Mouse (Mus musculus) forebrain, embryonic 16.5 days (tissue): ENCODE measurements around the gene Faf1. TPM values are rescaled to one million over a fixed set of nuclear protein-coding genes. Genes with fewer than 3 reads are reported as not detected.

Experiments
- ATAC-seq: fragments of 200-750 bp; cut with Nextera tagmentation; 2 replicates; pipeline ENCODE4 v1.8.0; 2017; ENCODE audit warnings: mild to moderate bottlenecking, moderate library complexity
- H3K27ac ChIP-seq: fragments of 300-500 bp; sonication (generic); 2 replicates; pipeline ENCODE4 v1.5.1; 2014; ENCODE audit warnings: low read length, control low read depth
- H3K27me3 ChIP-seq: fragments of 300-500 bp; sonication (generic); replicated peaks from 2 replicates; pipeline ENCODE4 v1.6.1; 2014; ENCODE audit warnings: low read length; ENCODE audit not compliant: control insufficient read depth, insufficient read depth
- H3K36me3 ChIP-seq: fragments of 300-500 bp; sonication (generic); 2 replicates; pipeline ENCODE4 v1.6.1; 2014; ENCODE audit not compliant: control insufficient read depth, insufficient read depth
- H3K4me1 ChIP-seq: fragments of 300-500 bp; sonication (generic); replicated peaks from 2 replicates; pipeline ENCODE4 v1.6.1; 2014; ENCODE audit warnings: low read length; ENCODE audit not compliant: control insufficient read depth, insufficient read depth
- H3K4me2 ChIP-seq: fragments of 300-500 bp; sonication (generic); 2 replicates; pipeline ENCODE4 v1.6.1; 2014; ENCODE audit warnings: mild to moderate bottlenecking, low read length, control low read depth
- H3K4me3 ChIP-seq: fragments of 300-500 bp; sonication (generic); replicated peaks from 2 replicates; pipeline ENCODE4 v1.5.1; 2014; ENCODE audit warnings: mild to moderate bottlenecking, low read length, control low read depth
- H3K9ac ChIP-seq: fragments of 300-500 bp; sonication (generic); replicated peaks from 2 replicates; pipeline ENCODE4 v1.6.1; 2014; ENCODE audit warnings: low read depth, low read length, control low read depth
- H3K9me3 ChIP-seq: fragments of 300-500 bp; sonication (generic); 2 replicates; pipeline ENCODE4 v1.6.1; 2016; ENCODE audit warnings: low read length; ENCODE audit not compliant: control insufficient read depth
- WGBS: fragments of 180-500 bp; shearing (Covaris S2); extraction: QIAGEN DNeasy Blood & Tissue Kit; methylation state at CpG from one replicate; pipeline ENCODE4 v1.1.7; 2014; 5-methylcytosine and 5-hydroxymethylcytosine counted together
- polyA plus RNA-seq: library from polyadenylated mRNA; unstranded; fragments of >200 nt; fragmentation: Nextera tagmentation; extraction: Ambion mirVana; gene quantifications from 2 replicates; pipeline ENCODE4 v1.2.1, GENCODE M21; 2015

Gene Faf1
- polyA plus RNA-seq, 1 experiment from 2014 or later = 28.3 TPM

GRCm38 (mm10) chr4:109661183-109661582, 15.2 kb upstream of the Faf1 start:
- Histone ChIP-seq H3K27ac (no peak overlapping the region), H3K4me3 (no peak overlapping the region), H3K4me2 (no peak overlapping the region), H3K27me3 (peaks cover 33% of the 10 kb centered on the region), H3K9ac (no peak overlapping the region), H3K36me3 (no peaks in the 10 kb centered on the region), H3K4me1 (peaks cover 26% of the 10 kb centered on the region), H3K9me3 (no peaks in the 10 kb centered on the region)
- WGBS = 47% methylated on average over 5 of the region's 5 CpGs
- ATAC-seq = no peak

GRCm38 (mm10) chr4:109662271-109662670, 14.1 kb upstream of the Faf1 start:
- no peak for ATAC-seq
- Histone ChIP-seq H3K36me3 (no peaks in the 10 kb centered on the region), H3K4me2 (no peak overlapping the region), H3K4me1 (peaks cover 20% of the 10 kb centered on the region), H3K4me3 (no peak overlapping the region), H3K27me3 (peaks cover 29% of the 10 kb centered on the region), H3K27ac (no peak overlapping the region), H3K9ac (no peak overlapping the region), H3K9me3 (no peaks in the 10 kb centered on the region)
- WGBS = 36% methylated on average over 5 of the region's 5 CpGs

- Histone ChIP-seq H3K9ac (no peak overlapping the region), H3K9me3 (no peaks in the 10 kb centered on the region), H3K4me2 (peak overlapping the region; percentile 94), H3K36me3 (no peaks in the 10 kb centered on the region), H3K4me1 (peaks cover 12% of the 10 kb centered on the region), H3K4me3 (peak overlapping the region; percentile 28), H3K27me3 (peaks cover 19% of the 10 kb centered on the region), H3K27ac (no peak overlapping the region)
- ATAC-seq = no peak
- WGBS = 12% methylated on average over 5 of the region's 5 CpGs
Observed at GRCm38 (mm10) chr4:109664091-109664490, 12.3 kb upstream of the Faf1 start.

GRCm38 (mm10) chr4:109665101-109665981, 11.0 kb upstream of the Faf1 start:
- peak overlapping the region; percentile 26 for H3K27ac ChIP-seq
- peak overlapping the region; percentile 94 for H3K4me2 ChIP-seq
- under 1% methylated on average over 49 of the region's 49 CpGs for WGBS
- H3K9ac ChIP-seq = peak overlapping the region; percentile 85
- H3K4me3 ChIP-seq = peak overlapping the region; percentile 48
- peak; percentile 61 for ATAC-seq
- no peaks in the 10 kb centered on the region for H3K9me3 ChIP-seq
- no peaks in the 10 kb centered on the region for H3K36me3 ChIP-seq
- H3K4me1 ChIP-seq = peaks cover 12% of the 10 kb centered on the region
- H3K27me3 ChIP-seq = peaks cover 15% of the 10 kb centered on the region

GRCm38 (mm10) chr4:109665982-109666460, 10.4 kb upstream of the Faf1 start:
- peak overlapping the region; percentile 26 for H3K27ac ChIP-seq
- H3K36me3 ChIP-seq = no peaks in the 10 kb centered on the region
- H3K4me3 ChIP-seq = peak overlapping the region; percentile 48
- H3K9me3 ChIP-seq = no peaks in the 10 kb centered on the region
- H3K4me1 ChIP-seq = peaks cover 12% of the 10 kb centered on the region
- peaks cover 14% of the 10 kb centered on the region for H3K27me3 ChIP-seq
- peak overlapping the region; percentile 85 for H3K9ac ChIP-seq
- under 1% methylated on average over 47 of the region's 49 CpGs for WGBS
- ATAC-seq = peak; percentile 47
- H3K4me2 ChIP-seq = peak overlapping the region; percentile 94

GRCm38 (mm10) chr4:109666461-109667269, 9.7 kb upstream of the Faf1 start, which contains the start of gene Cdkn2c:
TSS of gene Cdkn2c (minus strand) at chr4:109667189.
- Histone ChIP-seq H3K36me3 (no peaks in the 10 kb centered on the region), H3K9ac (peak within 1 kb of the TSS; percentile 85), H3K4me3 (peak within 1 kb of the TSS; percentile 48), H3K9me3 (no peaks in the 10 kb centered on the region), H3K27me3 (peaks cover 10% of the 10 kb centered on the region; the same call in 1 of the 2 replicates), H3K27ac (peak within 1 kb of the TSS; percentile 88), H3K4me2 (peak within 1 kb of the TSS; percentile 94), H3K4me1 (peaks cover 12% of the 10 kb centered on the region)
- peak; percentile 92 for ATAC-seq
- 0% methylated on average over 61 of the region's 64 CpGs for WGBS

GRCm38 (mm10) chr4:109667518-109667917, 8.9 kb upstream of the Faf1 start:
- Histone ChIP-seq H3K36me3 (no peaks in the 10 kb centered on the region), H3K4me1 (peaks cover 12% of the 10 kb centered on the region), H3K4me2 (peak overlapping the region; percentile 94), H3K27me3 (peaks cover 7% of the 10 kb centered on the region; the same call in 1 of the 2 replicates), H3K9ac (no peak overlapping the region; the same call in 1 of the 2 replicates), H3K9me3 (no peaks in the 10 kb centered on the region), H3K27ac (no peak overlapping the region), H3K4me3 (no peak overlapping the region)
- ATAC-seq = no peak
- WGBS = 51% methylated on average over 2 of the region's 2 CpGs

GRCm38 (mm10) chr4:109670213-109670612, 6.2 kb upstream of the Faf1 start:
- H3K27me3 ChIP-seq = no peaks in the 10 kb centered on the region
- no peak overlapping the region for H3K9ac ChIP-seq
- H3K36me3 ChIP-seq = no peaks in the 10 kb centered on the region
- no peak overlapping the region for H3K4me3 ChIP-seq
- ATAC-seq = no peak
- no peak overlapping the region for H3K4me2 ChIP-seq
- no peak overlapping the region for H3K27ac ChIP-seq
- WGBS = 76% methylated on average over 2 of the region's 2 CpGs
- H3K9me3 ChIP-seq = no peaks in the 10 kb centered on the region
- H3K4me1 ChIP-seq = peaks cover 5% of the 10 kb centered on the region; the same call in 1 of the 2 replicates

- Histone ChIP-seq H3K27me3 (no peaks in the 10 kb centered on the region), H3K27ac (no peak overlapping the region), H3K4me2 (no peak overlapping the region), H3K4me3 (no peak overlapping the region), H3K9me3 (no peaks in the 10 kb centered on the region), H3K4me1 (0 out of 2 replicates have a peak, but pooled peaks cover 2% of the 10 kb centered on the region), H3K36me3 (no peaks in the 10 kb centered on the region), H3K9ac (no peak overlapping the region)
- WGBS = 79% methylated on average over 1 of the region's 1 CpGs
- ATAC-seq = no peak
Observed at GRCm38 (mm10) chr4:109671941-109672340, 4.4 kb upstream of the Faf1 start.
